Mouse (Mus musculus): ENCODE measurements around the gene Gtf2h2.
A peak's percentile ranks its signal among the peaks of the same experiment; 100 is the strongest.
"Not testable (repeated sequence)": the region's sequence is repeated elsewhere in the genome, so short reads cannot be mapped to it uniquely, and the experiment has no call there.

Gtf2h2 gene

GRCm38 (mm10) chr13:100490424-100490823, 2.0 kb downstream of the Gtf2h2 start:
- DNase-seq (ENCODE audit: low spot score) = no peak

- DNase-seq (ENCODE audit: low spot score) = no peak
Measured at GRCm38 (mm10) chr13:100483610-100484009, 8.8 kb downstream of the Gtf2h2 start.

GRCm38 (mm10) chr13:100463527-100464222, 28.7 kb downstream of the Gtf2h2 start:
- peak; percentile 3 for DNase-seq (ENCODE audit: low spot score)

- DNase-seq (ENCODE audit: low spot score) = no peak
Measured at GRCm38 (mm10) chr13:100461336-100461735, 31.0 kb downstream of the Gtf2h2 start.

GRCm38 (mm10) chr13:100452415-100453127, 39.8 kb downstream of the Gtf2h2 start, which contains the start of gene Naip1:
Naip1 (minus strand) TSS chr13:100452869.
- not testable (repeated sequence) for DNase-seq (ENCODE audit: low spot score)

DNA sequence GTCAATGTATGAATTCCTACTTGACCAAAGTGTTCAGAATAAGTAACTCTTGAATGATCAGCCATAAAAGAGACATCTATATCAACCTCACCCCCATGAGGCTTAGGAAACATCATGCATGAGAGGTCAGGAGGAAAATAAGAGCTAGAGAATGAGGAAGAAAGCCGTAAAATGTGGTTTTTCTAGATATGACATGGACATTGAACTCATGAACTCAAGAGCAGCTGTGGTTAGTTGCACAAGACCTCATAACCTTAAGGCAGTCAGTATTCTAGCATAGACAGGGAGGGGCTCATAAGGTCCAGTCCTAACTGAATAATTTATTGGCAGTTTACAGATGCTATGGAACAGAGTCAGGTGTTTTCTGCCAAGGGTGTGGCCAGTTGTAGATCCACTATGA, 42.9 kb downstream of the Gtf2h2 start:
- no peak for DNase-seq (ENCODE audit: low spot score)

- DNase-seq (ENCODE audit: low spot score) = no peak
Measured at GRCm38 (mm10) chr13:100440116-100440515, 52.3 kb downstream of the Gtf2h2 start.

DNA sequence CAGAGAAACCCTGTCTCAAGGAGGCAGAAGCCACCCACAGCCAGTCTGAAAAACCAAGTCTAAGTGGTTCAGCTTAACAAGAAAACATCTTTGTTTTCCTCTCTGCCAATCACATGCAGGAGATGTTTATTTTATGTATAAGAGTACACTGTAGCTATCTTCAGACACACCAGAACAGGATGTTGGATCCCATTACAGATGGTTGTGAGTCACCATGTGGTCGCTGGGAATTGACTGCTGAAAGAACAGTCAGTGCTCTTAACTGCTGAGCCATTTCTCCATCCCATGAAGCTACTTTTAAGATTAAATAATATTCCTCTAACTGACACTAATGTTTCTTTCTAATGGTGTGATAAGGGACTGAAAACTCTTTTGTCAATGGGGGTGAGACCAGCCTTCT, 53.7 kb downstream of the Gtf2h2 start:
- DNase-seq (ENCODE audit: low spot score) = no peak

DNA sequence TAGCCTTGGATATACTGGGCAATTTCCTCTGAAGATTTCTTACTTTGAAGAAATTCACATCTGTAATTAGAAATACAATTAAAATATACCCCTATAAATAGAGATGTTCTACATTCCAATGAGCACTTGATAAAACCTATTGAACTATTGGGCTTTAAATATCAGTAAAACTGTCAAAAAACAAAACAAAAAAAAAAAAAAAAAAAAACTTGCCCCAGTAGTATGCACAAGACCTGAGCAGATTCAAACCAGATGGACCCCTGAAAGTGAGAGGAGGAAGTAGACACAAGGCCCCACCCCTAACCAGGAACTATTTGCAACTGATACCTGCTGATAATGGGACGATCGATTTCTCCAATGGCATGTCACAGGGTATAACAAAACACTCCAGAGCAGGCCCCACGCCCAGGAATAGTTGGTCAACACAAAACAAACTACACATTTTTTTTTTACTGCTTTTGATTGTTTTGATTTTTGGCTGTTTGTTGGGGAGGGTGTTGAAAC, 55.0 kb downstream of the Gtf2h2 start:
- DNase-seq (ENCODE audit: low spot score) = no peak

DNA sequence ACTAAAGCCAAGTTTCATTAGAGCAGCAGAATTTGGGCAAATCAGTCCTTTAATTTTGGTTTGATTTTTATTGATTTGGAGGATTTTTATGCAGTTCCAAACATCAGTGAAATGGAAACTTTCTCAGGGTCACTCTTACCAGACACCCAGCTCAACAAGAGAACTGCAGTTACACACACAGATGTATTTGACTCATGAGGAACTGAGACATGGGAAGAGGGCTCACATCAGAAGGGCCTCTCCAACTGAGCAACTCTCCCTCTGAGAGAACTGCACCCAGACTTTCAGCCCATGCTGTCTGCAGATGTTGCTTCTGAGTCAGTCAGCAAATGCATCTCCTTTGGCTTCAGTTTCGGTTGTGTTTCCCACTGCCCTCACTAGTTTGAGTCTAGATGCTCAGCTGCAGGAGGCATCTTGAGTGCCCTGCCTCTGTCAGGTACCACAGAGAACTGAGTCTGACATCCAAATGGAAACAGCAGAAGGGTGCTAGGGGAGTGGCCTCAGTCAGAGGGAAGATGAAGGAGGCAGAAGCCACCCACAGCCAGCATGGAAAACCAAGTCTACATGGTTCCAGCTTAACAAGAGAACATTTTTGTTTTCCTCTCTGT, 55.7 kb downstream of the Gtf2h2 start:
- not testable (repeated sequence) for DNase-seq (ENCODE audit: low spot score)

GRCm38 (mm10) chr13:100419958-100420357, 72.4 kb downstream of the Gtf2h2 start:
- not testable (repeated sequence) for DNase-seq (ENCODE audit: low spot score)

GRCm38 (mm10) chr13:100414428-100414827, 78.0 kb downstream of the Gtf2h2 start:
- DNase-seq (ENCODE audit: low spot score) = no peak
